Mouse (Mus musculus): Measurements from ENCODE around the gene Kcnk7. TPM values are rescaled to one million over a fixed set of nuclear protein-coding genes. Genes with fewer than 3 reads are reported as not detected.

Kcnk7 gene
- polyA plus RNA-seq, 1 experiment from 2014 or later, result 0.50 TPM

GRCm38 (mm10) chr19:5688200-5689087 is 15.7 kb upstream of the Kcnk7 start, which contains the start of the genes Map3k11 and Pcnx3:
Map3k11 (plus strand) TSS chr19:5688742.
Pcnx3 (minus strand) TSS chr19:5688908.
- H3K36me3 ChIP-seq (ENCODE audit: control insufficient read depth, insufficient read depth, low read length), result peaks cover 23% of the 10 kb centered on the region
- H3K27ac ChIP-seq (ENCODE audit: low read length), result peak within 1 kb of the TSS; percentile 94
- peak within 1 kb of the TSS; percentile 90 for H3K9ac ChIP-seq (ENCODE audit: low read length)
- ATAC-seq (ENCODE audit: low read depth), result peak; percentile 93
- H3K27me3 ChIP-seq (ENCODE audit: control insufficient read depth, insufficient read depth, low read depth, low read length), result no peaks in the 10 kb centered on the region
- peak within 1 kb of the TSS; percentile 87 for H3K4me3 ChIP-seq (ENCODE audit: low read length)
- under 1% methylated on average over 68 of the region's 69 CpGs for WGBS
- no peaks in the 10 kb centered on the region for H3K9me3 ChIP-seq (ENCODE audit: control insufficient read depth, low read length)
- H3K4me2 ChIP-seq (ENCODE audit: low read depth, low read length), result peak within 1 kb of the TSS; percentile 86
- H3K4me1 ChIP-seq (replicated peaks; ENCODE audit: control insufficient read depth, insufficient read depth, low read length), result peaks cover 29% of the 10 kb centered on the region

GRCm38 (mm10) chr19:5689088-5689428 is 15.1 kb upstream of the Kcnk7 start:
- under 1% methylated on average over 7 of the region's 7 CpGs for WGBS

GRCm38 (mm10) chr19:5689565-5690342 is 14.4 kb upstream of the Kcnk7 start:
- H3K4me3 ChIP-seq (ENCODE audit: low read length), result peak overlapping the region; percentile 87
- peaks cover 29% of the 10 kb centered on the region for H3K4me1 ChIP-seq (replicated peaks; ENCODE audit: control insufficient read depth, insufficient read depth, low read length)

More at GRCm38 (mm10) chr19:5689088-5689428, 15.1 kb upstream of the Kcnk7 start:
- Histone ChIP-seq H3K27ac (ENCODE audit: low read length) (peak overlapping the region; percentile 94), H3K4me3 (ENCODE audit: low read length) (peak overlapping the region; percentile 87), H3K27me3 (ENCODE audit: control insufficient read depth, insufficient read depth, low read depth, low read length) (no peaks in the 10 kb centered on the region), H3K4me1 (replicated peaks; ENCODE audit: control insufficient read depth, insufficient read depth, low read length) (peaks cover 29% of the 10 kb centered on the region), H3K36me3 (ENCODE audit: control insufficient read depth, insufficient read depth, low read length) (peaks cover 23% of the 10 kb centered on the region), H3K4me2 (ENCODE audit: low read depth, low read length) (peak overlapping the region; percentile 86), H3K9ac (ENCODE audit: low read length) (peak overlapping the region; percentile 90), H3K9me3 (ENCODE audit: control insufficient read depth, low read length) (no peaks in the 10 kb centered on the region)
- no peak for ATAC-seq (ENCODE audit: low read depth)

GRCm38 (mm10) chr19:5690343-5690735 is 13.8 kb upstream of the Kcnk7 start:
- no peaks in the 10 kb centered on the region for H3K27me3 ChIP-seq (ENCODE audit: control insufficient read depth, insufficient read depth, low read depth, low read length)
- 40% methylated on average over 15 of the region's 15 CpGs for WGBS
- peak overlapping the region; percentile 87 for H3K4me3 ChIP-seq (ENCODE audit: low read length)
- no peaks in the 10 kb centered on the region for H3K9me3 ChIP-seq (ENCODE audit: control insufficient read depth, low read length)
- H3K9ac ChIP-seq (ENCODE audit: low read length), result peak overlapping the region; percentile 90
- no peak for ATAC-seq (ENCODE audit: low read depth)
- peaks cover 20% of the 10 kb centered on the region for H3K36me3 ChIP-seq (ENCODE audit: control insufficient read depth, insufficient read depth, low read length)
- H3K4me1 ChIP-seq (replicated peaks; ENCODE audit: control insufficient read depth, insufficient read depth, low read length), result peaks cover 29% of the 10 kb centered on the region
- peak overlapping the region; percentile 94 for H3K27ac ChIP-seq (ENCODE audit: low read length)
- peak overlapping the region; percentile 86 for H3K4me2 ChIP-seq (ENCODE audit: low read depth, low read length)

More at GRCm38 (mm10) chr19:5689565-5690342, 14.4 kb upstream of the Kcnk7 start:
- Histone ChIP-seq H3K27ac (ENCODE audit: low read length) (peak overlapping the region; percentile 94), H3K4me2 (ENCODE audit: low read depth, low read length) (peak overlapping the region; percentile 86), H3K9ac (ENCODE audit: low read length) (peak overlapping the region; percentile 90), H3K9me3 (ENCODE audit: control insufficient read depth, low read length) (no peaks in the 10 kb centered on the region), H3K36me3 (ENCODE audit: control insufficient read depth, insufficient read depth, low read length) (peaks cover 20% of the 10 kb centered on the region), H3K27me3 (ENCODE audit: control insufficient read depth, insufficient read depth, low read depth, low read length) (no peaks in the 10 kb centered on the region)
- peak; percentile 73 for ATAC-seq (ENCODE audit: low read depth)
- 3% methylated on average over 42 of the region's 42 CpGs for WGBS

GRCm38 (mm10) chr19:5691601-5692000 is 12.6 kb upstream of the Kcnk7 start:
- no peaks in the 10 kb centered on the region for H3K27me3 ChIP-seq (ENCODE audit: control insufficient read depth, insufficient read depth, low read depth, low read length)
- H3K9me3 ChIP-seq (ENCODE audit: control insufficient read depth, low read length), result no peaks in the 10 kb centered on the region
- H3K4me3 ChIP-seq (ENCODE audit: low read length), result peak overlapping the region; percentile 87
- H3K36me3 ChIP-seq (ENCODE audit: control insufficient read depth, insufficient read depth, low read length), result peaks cover 20% of the 10 kb centered on the region
- peak overlapping the region; percentile 90 for H3K9ac ChIP-seq (ENCODE audit: low read length)
- peak overlapping the region; percentile 86 for H3K4me2 ChIP-seq (ENCODE audit: low read depth, low read length)
- 68% methylated on average over 5 of the region's 5 CpGs for WGBS
- ATAC-seq (ENCODE audit: low read depth), result no peak
- H3K27ac ChIP-seq (ENCODE audit: low read length), result peak overlapping the region; percentile 72
- peaks cover 29% of the 10 kb centered on the region for H3K4me1 ChIP-seq (replicated peaks; ENCODE audit: control insufficient read depth, insufficient read depth, low read length)

- 51% methylated on average over 10 of the region's 10 CpGs for WGBS
- no peaks in the 10 kb centered on the region for H3K27me3 ChIP-seq (ENCODE audit: control insufficient read depth, insufficient read depth, low read depth, low read length)
- H3K27ac ChIP-seq (ENCODE audit: low read length), result peak overlapping the region; percentile 72
- H3K4me3 ChIP-seq (ENCODE audit: low read length), result peak overlapping the region; percentile 87
- peak; percentile 24 for ATAC-seq (ENCODE audit: low read depth)
- peaks cover 27% of the 10 kb centered on the region for H3K36me3 ChIP-seq (ENCODE audit: control insufficient read depth, insufficient read depth, low read length)
- H3K9ac ChIP-seq (ENCODE audit: low read length), result peak overlapping the region; percentile 90
- H3K4me2 ChIP-seq (ENCODE audit: low read depth, low read length), result peak overlapping the region; percentile 86
- H3K9me3 ChIP-seq (ENCODE audit: control insufficient read depth, low read length), result no peaks in the 10 kb centered on the region
- H3K4me1 ChIP-seq (replicated peaks; ENCODE audit: control insufficient read depth, insufficient read depth, low read length), result peaks cover 27% of the 10 kb centered on the region
Measured at GRCm38 (mm10) chr19:5692086-5692912, 11.9 kb upstream of the Kcnk7 start.

- Histone ChIP-seq H3K9ac (ENCODE audit: low read length) (peak overlapping the region; percentile 90), H3K4me1 (replicated peaks; ENCODE audit: control insufficient read depth, insufficient read depth, low read length) (peaks cover 21% of the 10 kb centered on the region), H3K36me3 (ENCODE audit: control insufficient read depth, insufficient read depth, low read length) (peaks cover 32% of the 10 kb centered on the region), H3K9me3 (ENCODE audit: control insufficient read depth, low read length) (no peaks in the 10 kb centered on the region), H3K27me3 (ENCODE audit: control insufficient read depth, insufficient read depth, low read depth, low read length) (no peaks in the 10 kb centered on the region), H3K4me2 (ENCODE audit: low read depth, low read length) (peak overlapping the region; percentile 86), H3K4me3 (ENCODE audit: low read length) (peak overlapping the region; percentile 87), H3K27ac (ENCODE audit: low read length) (peak overlapping the region; percentile 48)
- ATAC-seq (ENCODE audit: low read depth), result no peak
- 65% methylated on average over 10 of the region's 10 CpGs for WGBS
Measured at GRCm38 (mm10) chr19:5692913-5693396, 11.2 kb upstream of the Kcnk7 start.

- no peak for ATAC-seq (ENCODE audit: low read depth)
Measured at GRCm38 (mm10) chr19:5693801-5694200, 10.4 kb upstream of the Kcnk7 start.

More at GRCm38 (mm10) chr19:5693801-5694200, 10.4 kb upstream of the Kcnk7 start:
- Histone ChIP-seq H3K27me3 (ENCODE audit: control insufficient read depth, insufficient read depth, low read depth, low read length) (no peaks in the 10 kb centered on the region), H3K4me3 (ENCODE audit: low read length) (peak overlapping the region; percentile 1; the same call in 1 of the 2 replicates), H3K4me1 (replicated peaks; ENCODE audit: control insufficient read depth, insufficient read depth, low read length) (peaks cover 21% of the 10 kb centered on the region), H3K27ac (ENCODE audit: low read length) (no peak overlapping the region), H3K36me3 (ENCODE audit: control insufficient read depth, insufficient read depth, low read length) (peaks cover 39% of the 10 kb centered on the region), H3K9ac (ENCODE audit: low read length) (peak overlapping the region; percentile 12; the same call in 1 of the 2 replicates), H3K9me3 (ENCODE audit: control insufficient read depth, low read length) (no peaks in the 10 kb centered on the region), H3K4me2 (ENCODE audit: low read depth, low read length) (peak overlapping the region; percentile 86; the same call in 1 of the 2 replicates)
- WGBS, result 78% methylated on average over 6 of the region's 6 CpGs

Measured in lung, embryonic 16.5 days (tissue).